Mouse (Mus musculus) erythroblast, embryonic 14.5 days (primary cell): Measurements from ENCODE around the gene Sart3. TPM values are rescaled to one million over a fixed set of nuclear protein-coding genes. Genes with fewer than 3 reads are reported as not detected.

Experiments
- H3K27me3 ChIP-seq: 2 replicates; pipeline ENCODE4 v1.6.1; 2012; ENCODE audit warnings: inconsistent platforms; ENCODE audit not compliant: control insufficient read depth
- H3K36me3 ChIP-seq: 2 replicates; pipeline ENCODE4 v1.6.1; 2012; ENCODE audit warnings: mild to moderate bottlenecking, inconsistent platforms; ENCODE audit not compliant: control insufficient read depth
- H3K4me1 ChIP-seq: 2 replicates; pipeline ENCODE4 v1.6.1; 2012; ENCODE audit warnings: inconsistent platforms; ENCODE audit not compliant: control insufficient read depth
- H3K4me3 ChIP-seq: replicated peaks from 2 replicates; pipeline ENCODE3; 2012; ENCODE audit warnings: moderate library complexity, mild to moderate bottlenecking, inconsistent platforms
- H3K9me3 ChIP-seq: 2 replicates; pipeline ENCODE4 v1.6.1; 2012; ENCODE audit warnings: low read length, inconsistent platforms, mixed read lengths; ENCODE audit not compliant: control insufficient read depth
- GATA1 ChIP-seq: IDR thresholded peaks from 2 replicates; pipeline ENCODE4 v1.6.1; 2012; ENCODE audit warnings: low read length, inconsistent platforms, mixed read lengths
- TAL1 ChIP-seq: IDR thresholded peaks from 3 replicates; pipeline ENCODE4 v1.6.1; 2012; ENCODE audit warnings: low read length, inconsistent platforms, mixed read lengths
- polyA plus RNA-seq: library from polyadenylated mRNA; stranded (reverse); fragments of >175 nt; gene quantifications from 2 replicates; pipeline ENCODE4 v1.2.3, GENCODE M21; 2012

Gene Sart3
- polyA plus RNA-seq, 1 experiment: 2.2 TPM

- H3K4me1 ChIP-seq: no peaks in the 10 kb centered on the region; the same call in 1 of the 2 replicates
Measured at GRCm38 (mm10) chr5:113808177-113808576, 35.9 kb upstream of the Sart3 start.

GRCm38 (mm10) chr5:113807712-113808111 lies 35.4 kb upstream of the Sart3 start:
- Histone ChIP-seq H3K27me3 (peaks cover 2% of the 10 kb centered on the region; the same call in 1 of the 2 replicates), H3K9me3 (peaks cover 7% of the 10 kb centered on the region), H3K36me3 (no peaks in the 10 kb centered on the region), H3K4me3 (no peak overlapping the region), H3K4me1 (no peaks in the 10 kb centered on the region; the same call in 1 of the 2 replicates)
- no peak for TF ChIP-seq TAL1
- no peak for TF ChIP-seq GATA1

More at GRCm38 (mm10) chr5:113808177-113808576, 35.9 kb upstream of the Sart3 start:
- Histone ChIP-seq H3K4me3 (no peak overlapping the region), H3K27me3 (peaks cover 2% of the 10 kb centered on the region; the same call in 1 of the 2 replicates), H3K9me3 (peaks cover 7% of the 10 kb centered on the region), H3K36me3 (no peaks in the 10 kb centered on the region)
- TF ChIP-seq TAL1 (no peak), GATA1 (no peak)

- Histone ChIP-seq H3K9me3 (peaks cover 4% of the 10 kb centered on the region), H3K4me3 (no peak overlapping the region), H3K4me1 (no peaks in the 10 kb centered on the region; the same call in 1 of the 2 replicates), H3K27me3 (peaks cover 5% of the 10 kb centered on the region; the same call in 1 of the 2 replicates), H3K36me3 (no peaks in the 10 kb centered on the region)
- TF ChIP-seq TAL1 (no peak), GATA1 (no peak)
Measured at GRCm38 (mm10) chr5:113806414-113806813, 34.1 kb upstream of the Sart3 start.

GRCm38 (mm10) chr5:113805301-113805700 lies 33.0 kb upstream of the Sart3 start:
- no peak for TF ChIP-seq TAL1
- H3K4me1 ChIP-seq: no peaks in the 10 kb centered on the region; the same call in 1 of the 2 replicates
- H3K4me3 ChIP-seq: no peak overlapping the region

GRCm38 (mm10) chr5:113804395-113804966 lies 32.2 kb upstream of the Sart3 start:
- no peaks in the 10 kb centered on the region for H3K36me3 ChIP-seq
- no peak for TF ChIP-seq GATA1
- TF ChIP-seq TAL1: no peak

More at GRCm38 (mm10) chr5:113805301-113805700, 33.0 kb upstream of the Sart3 start:
- Histone ChIP-seq H3K36me3 (no peaks in the 10 kb centered on the region), H3K9me3 (peaks cover 3% of the 10 kb centered on the region; the same call in 1 of the 2 replicates), H3K27me3 (peaks cover 7% of the 10 kb centered on the region; the same call in 1 of the 2 replicates)

GRCm38 (mm10) chr5:113800280-113800679 lies 28.0 kb upstream of the Sart3 start, which contains the start of gene Tmem119:
Tmem119 (minus strand) TSS chr5:113800516.
- Histone ChIP-seq H3K27me3 (peaks cover 21% of the 10 kb centered on the region), H3K36me3 (no peaks in the 10 kb centered on the region), H3K4me3 (no peak within 1 kb of the TSS), H3K4me1 (no peaks in the 10 kb centered on the region; the same call in 1 of the 2 replicates), H3K9me3 (peaks cover 3% of the 10 kb centered on the region; the same call in 1 of the 2 replicates)
- no peak for TF ChIP-seq TAL1
- no peak for TF ChIP-seq GATA1

More at GRCm38 (mm10) chr5:113804395-113804966, 32.2 kb upstream of the Sart3 start:
- H3K9me3 ChIP-seq: peaks cover 3% of the 10 kb centered on the region; the same call in 1 of the 2 replicates
- H3K4me3 ChIP-seq: no peak overlapping the region
- peaks cover 13% of the 10 kb centered on the region for H3K27me3 ChIP-seq
- H3K4me1 ChIP-seq: no peaks in the 10 kb centered on the region; the same call in 1 of the 2 replicates

GRCm38 (mm10) chr5:113799691-113800090 lies 27.4 kb upstream of the Sart3 start:
- Histone ChIP-seq H3K27me3 (peaks cover 21% of the 10 kb centered on the region), H3K9me3 (peaks cover 3% of the 10 kb centered on the region; the same call in 1 of the 2 replicates), H3K36me3 (no peaks in the 10 kb centered on the region), H3K4me3 (no peak overlapping the region), H3K4me1 (no peaks in the 10 kb centered on the region; the same call in 1 of the 2 replicates)
- no peak for TF ChIP-seq TAL1
- TF ChIP-seq GATA1: no peak

- H3K4me1 ChIP-seq: no peaks in the 10 kb centered on the region
Measured at GRCm38 (mm10) chr5:113798525-113798924, 26.2 kb upstream of the Sart3 start.

GRCm38 (mm10) chr5:113797149-113797882 lies 25.0 kb upstream of the Sart3 start:
- no peak overlapping the region for H3K4me3 ChIP-seq
- H3K36me3 ChIP-seq: no peaks in the 10 kb centered on the region
- no peaks in the 10 kb centered on the region for H3K4me1 ChIP-seq
- H3K27me3 ChIP-seq: peaks cover 21% of the 10 kb centered on the region
- TF ChIP-seq GATA1 (no peak), TAL1 (no peak)
- H3K9me3 ChIP-seq: peaks cover 3% of the 10 kb centered on the region; the same call in 1 of the 2 replicates

More at GRCm38 (mm10) chr5:113798525-113798924, 26.2 kb upstream of the Sart3 start:
- peaks cover 21% of the 10 kb centered on the region for H3K27me3 ChIP-seq
- H3K4me3 ChIP-seq: no peak overlapping the region
- TF ChIP-seq TAL1: no peak
- no peak for TF ChIP-seq GATA1
- no peaks in the 10 kb centered on the region for H3K36me3 ChIP-seq
- peaks cover 3% of the 10 kb centered on the region; the same call in 1 of the 2 replicates for H3K9me3 ChIP-seq
